Mouse (Mus musculus): ENCODE measurements around the gene Dnaaf1. TPM values are rescaled to one million over a fixed set of nuclear protein-coding genes. Genes with fewer than 3 reads are reported as not detected.

The Dnaaf1 gene
- polyA plus RNA-seq, 1 experiment: not detected

GRCm38 (mm10) chr8:119548560-119549113 is 26.4 kb upstream of the Dnaaf1 start:
- TF ChIP-seq CTCF (IDR thresholded peaks at IDR 0.05; ENCODE audit: insufficient read depth, low read depth, low read length) (no peak), POLR2A (IDR thresholded peaks at IDR 0.05; ENCODE audit: insufficient read depth, low read depth, low read length) (no peak)
- Histone ChIP-seq H3K4me3 (ENCODE audit: insufficient read depth, low read depth, low read length) (no peak overlapping the region), H3K27ac (ENCODE audit: insufficient read depth, low read depth, low read length) (no peak overlapping the region), H3K4me1 (ENCODE audit: control insufficient read depth, insufficient read depth, low read length) (peaks cover 30% of the 10 kb centered on the region)
- 62% methylated on average over 7 of the region's 7 CpGs for WGBS

GRCm38 (mm10) chr8:119552967-119553366 is 22.1 kb upstream of the Dnaaf1 start:
- 46% methylated on average over 2 of the region's 2 CpGs for WGBS
- no peak for TF ChIP-seq CTCF (IDR thresholded peaks at IDR 0.05; ENCODE audit: insufficient read depth, low read depth, low read length)
- Histone ChIP-seq H3K4me3 (ENCODE audit: insufficient read depth, low read depth, low read length) (no peak overlapping the region), H3K27ac (ENCODE audit: insufficient read depth, low read depth, low read length) (no peak overlapping the region), H3K4me1 (ENCODE audit: control insufficient read depth, insufficient read depth, low read length) (peaks cover 18% of the 10 kb centered on the region)

GRCm38 (mm10) chr8:119555861-119556260 is 19.2 kb upstream of the Dnaaf1 start:
- no peak overlapping the region for H3K4me3 ChIP-seq (ENCODE audit: insufficient read depth, low read depth, low read length)
- peaks cover 13% of the 10 kb centered on the region for H3K4me1 ChIP-seq (ENCODE audit: control insufficient read depth, insufficient read depth, low read length)
- H3K27ac ChIP-seq (ENCODE audit: insufficient read depth, low read depth, low read length): no peak overlapping the region
- 10% methylated on average over 6 of the region's 6 CpGs for WGBS
- TF ChIP-seq POLR2A (IDR thresholded peaks at IDR 0.05; ENCODE audit: insufficient read depth, low read depth, low read length): no peak
- no peak for TF ChIP-seq CTCF (IDR thresholded peaks at IDR 0.05; ENCODE audit: insufficient read depth, low read depth, low read length)

- no peak for TF ChIP-seq CTCF (IDR thresholded peaks at IDR 0.05; ENCODE audit: insufficient read depth, low read depth, low read length)
- TF ChIP-seq POLR2A (IDR thresholded peaks at IDR 0.05; ENCODE audit: insufficient read depth, low read depth, low read length): no peak
- peak overlapping the region; percentile 14 for H3K4me3 ChIP-seq (ENCODE audit: insufficient read depth, low read depth, low read length)
- H3K4me1 ChIP-seq (ENCODE audit: control insufficient read depth, insufficient read depth, low read length): peaks cover 9% of the 10 kb centered on the region; the same call in 1 of the 2 replicates
- H3K27ac ChIP-seq (ENCODE audit: insufficient read depth, low read depth, low read length): no peak overlapping the region
- 55% methylated on average over 9 of the region's 9 CpGs for WGBS
Measured at GRCm38 (mm10) chr8:119557132-119557531, 17.9 kb upstream of the Dnaaf1 start.

- peak overlapping the region; percentile 81 for H3K27ac ChIP-seq (ENCODE audit: insufficient read depth, low read depth, low read length)
- H3K4me1 ChIP-seq (ENCODE audit: control insufficient read depth, insufficient read depth, low read length): peaks cover 9% of the 10 kb centered on the region; the same call in 1 of the 2 replicates
- peak overlapping the region; percentile 88 for H3K4me3 ChIP-seq (ENCODE audit: insufficient read depth, low read depth, low read length)
- WGBS: under 1% methylated on average over 55 of the region's 55 CpGs
- TF ChIP-seq POLR2A (IDR thresholded peaks at IDR 0.05; ENCODE audit: insufficient read depth, low read depth, low read length) (no peak), CTCF (IDR thresholded peaks at IDR 0.05; ENCODE audit: insufficient read depth, low read depth, low read length) (no peak)
Measured at GRCm38 (mm10) chr8:119557821-119558602, 17.0 kb upstream of the Dnaaf1 start.

- Histone ChIP-seq H3K27ac (ENCODE audit: insufficient read depth, low read depth, low read length) (peak within 1 kb of the TSS; percentile 81), H3K4me1 (ENCODE audit: control insufficient read depth, insufficient read depth, low read length) (peaks cover 9% of the 10 kb centered on the region; the same call in 1 of the 2 replicates), H3K4me3 (ENCODE audit: insufficient read depth, low read depth, low read length) (peak within 1 kb of the TSS; percentile 88)
- no peak for TF ChIP-seq CTCF (IDR thresholded peaks at IDR 0.05; ENCODE audit: insufficient read depth, low read depth, low read length)
- TF ChIP-seq POLR2A (IDR thresholded peaks at IDR 0.05; ENCODE audit: insufficient read depth, low read depth, low read length): peak; percentile 96
- 5% methylated on average over 63 of the region's 63 CpGs for WGBS
Measured at GRCm38 (mm10) chr8:119558603-119559401, 16.2 kb upstream of the Dnaaf1 start, which contains the start of gene Mbtps1. Gene Mbtps1 (minus strand): TSS chr8:119558735.

GRCm38 (mm10) chr8:119559402-119559720 is 15.7 kb upstream of the Dnaaf1 start:
- H3K4me3 ChIP-seq (ENCODE audit: insufficient read depth, low read depth, low read length): no peak overlapping the region
- no peak overlapping the region for H3K27ac ChIP-seq (ENCODE audit: insufficient read depth, low read depth, low read length)
- TF ChIP-seq POLR2A (IDR thresholded peaks at IDR 0.05; ENCODE audit: insufficient read depth, low read depth, low read length) (no peak), CTCF (IDR thresholded peaks at IDR 0.05; ENCODE audit: insufficient read depth, low read depth, low read length) (no peak)
- H3K4me1 ChIP-seq (ENCODE audit: control insufficient read depth, insufficient read depth, low read length): peaks cover 9% of the 10 kb centered on the region; the same call in 1 of the 2 replicates
- WGBS: 86% methylated on average over 6 of the region's 6 CpGs

GRCm38 (mm10) chr8:119563849-119564251 is 11.2 kb upstream of the Dnaaf1 start:
- Histone ChIP-seq H3K4me3 (ENCODE audit: insufficient read depth, low read depth, low read length) (no peak overlapping the region), H3K4me1 (ENCODE audit: control insufficient read depth, insufficient read depth, low read length) (peaks cover 3% of the 10 kb centered on the region; the same call in 1 of the 2 replicates), H3K27ac (ENCODE audit: insufficient read depth, low read depth, low read length) (no peak overlapping the region)
- TF ChIP-seq POLR2A (IDR thresholded peaks at IDR 0.05; ENCODE audit: insufficient read depth, low read depth, low read length): no peak
- TF ChIP-seq CTCF (IDR thresholded peaks at IDR 0.05; ENCODE audit: insufficient read depth, low read depth, low read length): no peak
- WGBS: 92% methylated on average over 14 of the region's 14 CpGs

GRCm38 (mm10) chr8:119566367-119566766 is 8.7 kb upstream of the Dnaaf1 start:
- no peak overlapping the region for H3K4me3 ChIP-seq (ENCODE audit: insufficient read depth, low read depth, low read length)
- WGBS: 89% methylated on average over 11 of the region's 11 CpGs
- H3K4me1 ChIP-seq (ENCODE audit: control insufficient read depth, insufficient read depth, low read length): peaks cover 12% of the 10 kb centered on the region
- no peak for TF ChIP-seq POLR2A (IDR thresholded peaks at IDR 0.05; ENCODE audit: insufficient read depth, low read depth, low read length)
- TF ChIP-seq CTCF (IDR thresholded peaks at IDR 0.05; ENCODE audit: insufficient read depth, low read depth, low read length): no peak
- H3K27ac ChIP-seq (ENCODE audit: insufficient read depth, low read depth, low read length): no peak overlapping the region
